25 mouse cellular contexts compared by ENCODE assay signal in genomic region chr5:132667316-132667715, GRCm38 (mm10).
DNase-seq lines count a peak whose midpoint lies in the region; ATAC-seq and TF ChIP-seq lines count a peak whose summit lies in the region.
"Had no signal": no experiment of that assay in that cellular context is flagged by ENCODE, and none has a peak within 500 bp of the region (broad histone marks: within the 10 kb centered on the region; RNA-seq: fewer than 3 reads in every experiment).

No protein-coding gene starts in this region.

- peaks cover 8% of the 10 kb centered on the region; the same call in 1 of the 2 replicates for H3K4me1 ChIP-seq in limb, embryonic 14.5 days (ENCODE audit: control insufficient read depth, insufficient read depth, low read length)
- no peaks in the 10 kb centered on the region for H3K4me1 ChIP-seq in limb, embryonic 10.5 days
- H3K4me1 ChIP-seq: liver, embryonic 15.5 days; lung, embryonic 15.5 days; megakaryocyte, embryonic 14.5 days; neural tube, embryonic 12.5 days had no signal

- WGBS in limb, embryonic 14.5 days = 43% methylated on average over 4 of the region's 4 CpGs
- WGBS in limb, embryonic 10.5 days = 79% methylated on average over 4 of the region's 4 CpGs

- no peak overlapping the region for H3K4me3 ChIP-seq in limb, embryonic 14.5 days (replicated peaks; ENCODE audit: low read length)
- no peak overlapping the region for H3K4me3 ChIP-seq in limb, embryonic 10.5 days
- H3K4me3 ChIP-seq: forebrain, embryonic 15.5 days; liver, embryonic 15.5 days; lung, embryonic 15.5 days; megakaryocyte, embryonic 14.5 days; midbrain, embryonic 15.5 days; neural tube, embryonic 12.5 days had no signal

- intact Hi-C loops in heart, postnatal 10 days (cut with DNase I) = no loop called here
- intact Hi-C loops in heart, postnatal 36 days (cut with DNase I) = no loop called here

- DNase-seq in heart, adult 11 months = peak; percentile 85
- no peak for DNase-seq in heart, postnatal 4 days
- peak; percentile 10 to 27 for DNase-seq in heart, postnatal 10 days
- no peak for DNase-seq in heart, postnatal 36 days
- DNase-seq in limb, embryonic 14.5 days (ENCODE audit: low spot score) = peak; percentile 53
- DNase-seq in limb, embryonic 10.5 days (ENCODE audit: low spot score) = no peak
- DNase-seq: adrenal gland, postnatal 14 days; cerebellum, adult 11 months; cerebellum, adult 9-11 months; kidney, adult 18-20 months; layer of hippocampus, adult 9-11 months; liver; lung, postnatal 36 days; right cerebral cortex, postnatal 14 days; thymus, adult 2 months; thymus, postnatal 4 days had no signal

- no peak overlapping the region for H3K4me2 ChIP-seq in limb, embryonic 14.5 days (replicated peaks; ENCODE audit: low read depth, low read length, severe bottlenecking)
- H3K4me2 ChIP-seq: forebrain, embryonic 15.5 days; liver, embryonic 15.5 days; lung, embryonic 15.5 days; midbrain, embryonic 15.5 days; neural tube, embryonic 12.5 days had no signal

- H3K36me3 ChIP-seq in limb, embryonic 14.5 days (ENCODE audit: control insufficient read depth, insufficient read depth, low read length) = no peaks in the 10 kb centered on the region
- H3K36me3 ChIP-seq in limb, embryonic 10.5 days = no peaks in the 10 kb centered on the region
- H3K36me3 ChIP-seq: forebrain, embryonic 15.5 days; liver, embryonic 15.5 days; lung, embryonic 15.5 days; midbrain, embryonic 15.5 days; neural tube, embryonic 12.5 days had no signal

- H3K27ac ChIP-seq in limb, embryonic 14.5 days (replicated peaks; ENCODE audit: low read depth, low read length) = no peak overlapping the region
- no peak overlapping the region for H3K27ac ChIP-seq in limb, embryonic 10.5 days
- H3K27ac ChIP-seq: forebrain, embryonic 15.5 days; liver, embryonic 15.5 days; lung, embryonic 15.5 days; midbrain, embryonic 15.5 days; neural tube, embryonic 12.5 days; stomach, postnatal 0 days had no signal

- H3K9me3 ChIP-seq in limb, embryonic 14.5 days (ENCODE audit: control insufficient read depth, low read length) = no peaks in the 10 kb centered on the region
- no peaks in the 10 kb centered on the region for H3K9me3 ChIP-seq in limb, embryonic 10.5 days (replicated peaks)
- H3K9me3 ChIP-seq: forebrain, embryonic 15.5 days; liver, embryonic 15.5 days; lung, embryonic 15.5 days; midbrain, embryonic 15.5 days; neural tube, embryonic 12.5 days had no signal

- no peak for TF ChIP-seq POLR2A in limb, embryonic 14.5 days (IDR thresholded peaks at IDR 0.05; ENCODE audit: borderline replicate concordance, extremely low read depth, insufficient read depth, insufficient read length)

- no peak overlapping the region for H3K9ac ChIP-seq in limb, embryonic 14.5 days (ENCODE audit: low read depth, low read length, severe bottlenecking)
- H3K9ac ChIP-seq: forebrain, embryonic 15.5 days; liver, embryonic 15.5 days; lung, embryonic 15.5 days; midbrain, embryonic 15.5 days; neural tube, embryonic 12.5 days had no signal

- ATAC-seq in limb, embryonic 14.5 days (ENCODE audit: low FRiP score, low read depth) = no peak
- ATAC-seq in cerebellum, adult (ENCODE audit: insufficient number of reproducible peaks, low FRiP score, low TSS enrichment) = no peak
- ATAC-seq: CD4-positive, CD25-positive, alpha-beta regulatory T cell, adult 4 months; forebrain, embryonic 15.5 days; midbrain, embryonic 15.5 days had no signal

- H3K27me3 ChIP-seq in limb, embryonic 14.5 days (ENCODE audit: control insufficient read depth, insufficient read depth, low read length) = no peaks in the 10 kb centered on the region
- H3K27me3 ChIP-seq in limb, embryonic 10.5 days (ENCODE audit: low read depth, poor library complexity, severe bottlenecking) = no peaks in the 10 kb centered on the region
- H3K27me3 ChIP-seq: forebrain, embryonic 15.5 days; liver, embryonic 15.5 days; lung, embryonic 15.5 days; megakaryocyte, embryonic 14.5 days; midbrain, embryonic 15.5 days; neural tube, embryonic 12.5 days had no signal

Comparison
In these comparisons a context has a peak if more than half of its experiments do, and no peak if none do; other contexts are left out.
1. DNase-seq: peak in heart, adult 11 months (single experiment), heart, postnatal 10 days (2 of 2) and limb, embryonic 14.5 days (single experiment); none in heart, postnatal 4 days (single experiment), heart, postnatal 36 days (0 of 2) and limb, embryonic 10.5 days (single experiment).